Mouse (Mus musculus) bone marrow, adult 2 months (tissue): ENCODE measurements around the gene Arap1.

ENCODE experiments used
- CTCF ChIP-seq: fragments of 200-500 bp; IDR thresholded peaks from 2 replicates; pipeline ENCODE4 v1.5.1; 2011; ENCODE audit warnings: low read length, control low read depth; ENCODE audit not compliant: control insufficient read depth, insufficient read depth
- POLR2A ChIP-seq: fragments of 200-500 bp; IDR thresholded peaks from 2 replicates; pipeline ENCODE4 v1.6.1; 2011; ENCODE audit warnings: low read depth, mild to moderate bottlenecking, control low read depth, low read length, borderline replicate concordance; ENCODE audit not compliant: control insufficient read depth

- no peak for TF ChIP-seq CTCF
- TF ChIP-seq POLR2A: no peak
Observed at GRCm38 (mm10) chr7:101393694-101394504, 46.0 kb downstream of the Arap1 start.
